Mouse (Mus musculus) forebrain, embryonic 12.5 days (tissue): ENCODE results near the gene Arhgap1. TPM values are rescaled to one million over a fixed set of nuclear protein-coding genes. Genes with fewer than 3 reads are reported as not detected.
A peak's percentile ranks its signal among the peaks of the same experiment; 100 is the strongest.
"Not testable (repeated sequence)": the region's sequence is repeated elsewhere in the genome, so short reads cannot be mapped to it uniquely, and the experiment has no call there.

Experiments used
- ATAC-seq: fragments of 200-750 bp; cut with Nextera tagmentation; 2 replicates; pipeline ENCODE4 v1.8.0; 2017; ENCODE audit warnings: moderate TSS enrichment; ENCODE audit not compliant: low FRiP score
- H3K27ac ChIP-seq: fragments of 300-500 bp; sonication (generic); 2 replicates; pipeline ENCODE4 v1.5.1; 2016; ENCODE audit warnings: mild to moderate bottlenecking
- H3K27me3 ChIP-seq: fragments of 300-500 bp; sonication (generic); 2 replicates; pipeline ENCODE4 v1.6.1; 2016; ENCODE audit warnings: mild to moderate bottlenecking
- H3K36me3 ChIP-seq: fragments of 300-500 bp; sonication (generic); replicated peaks from 2 replicates; pipeline ENCODE4 v1.6.1; 2016; ENCODE audit warnings: mild to moderate bottlenecking
- H3K4me1 ChIP-seq: fragments of 300-500 bp; sonication (generic); 2 replicates; pipeline ENCODE4 v1.6.1; 2016
- H3K4me2 ChIP-seq: fragments of 300-500 bp; sonication (generic); 2 replicates; pipeline ENCODE4 v1.6.1; 2016; ENCODE audit warnings: mild to moderate bottlenecking, moderate library complexity
- H3K4me3 ChIP-seq: fragments of 300-500 bp; sonication (generic); replicated peaks from 2 replicates; pipeline ENCODE4 v1.5.1; 2016; ENCODE audit warnings: mild to moderate bottlenecking
- H3K9ac ChIP-seq: fragments of 300-500 bp; sonication (generic); 2 replicates; pipeline ENCODE4 v1.6.1; 2016; ENCODE audit warnings: mild to moderate bottlenecking
- H3K9me3 ChIP-seq: fragments of 300-500 bp; sonication (generic); 2 replicates; pipeline ENCODE4 v1.6.1; 2016
- WGBS: fragments of 180-500 bp; shearing (Covaris S2); methylation state at CpG from one replicate; pipeline ENCODE4 v1.1.7; 2016; 5-methylcytosine and 5-hydroxymethylcytosine counted together
- polyA plus RNA-seq: library from polyadenylated mRNA; unstranded; fragments of >200 nt; fragmentation: Nextera tagmentation; extraction: Ambion mirVana; gene quantifications from 2 replicates; pipeline ENCODE4 v1.2.1, GENCODE M21; 2016

Gene Arhgap1
- polyA plus RNA-seq, result 71.0 and 76.1 TPM in 2 replicates

GRCm38 (mm10) chr2:91649553-91650359, at the start of gene Arhgap1, which contains the start of gene Zfp408:
Gene Arhgap1, plus strand, starts transcription at chr2:91649860.
Gene Zfp408, minus strand, starts transcription at chr2:91649791.
- Histone ChIP-seq H3K36me3 (peaks cover 44% of the 10 kb centered on the region), H3K4me1 (peaks cover 33% of the 10 kb centered on the region), H3K27ac (peak within 1 kb of the TSS; percentile 74), H3K4me3 (peak within 1 kb of the TSS; percentile 82), H3K9ac (peak within 1 kb of the TSS; percentile 95), H3K9me3 (no peaks in the 10 kb centered on the region), H3K4me2 (peak within 1 kb of the TSS; percentile 96), H3K27me3 (no peaks in the 10 kb centered on the region)
- WGBS, result under 1% methylated on average over 44 of the region's 44 CpGs
- peak; percentile 95 for ATAC-seq

- H3K9me3 ChIP-seq, result no peaks in the 10 kb centered on the region
- H3K4me3 ChIP-seq, result no peak overlapping the region
- ATAC-seq, result no peak
- no peaks in the 10 kb centered on the region for H3K4me1 ChIP-seq
- no peak overlapping the region for H3K27ac ChIP-seq
- no peak overlapping the region for H3K9ac ChIP-seq
- H3K4me2 ChIP-seq, result no peak overlapping the region
- no peaks in the 10 kb centered on the region for H3K27me3 ChIP-seq
- WGBS, result 96% methylated on average over 4 of the region's 4 CpGs
- peaks cover 83% of the 10 kb centered on the region for H3K36me3 ChIP-seq
These were observed 49.2 kb upstream of the Arhgap1 start for GRCm38 (mm10) chr2:91600475-91600874.

- Histone ChIP-seq H3K4me1 (no peaks in the 10 kb centered on the region), H3K27me3 (no peaks in the 10 kb centered on the region), H3K4me2 (no peak overlapping the region), H3K27ac (no peak overlapping the region), H3K9me3 (no peaks in the 10 kb centered on the region), H3K9ac (no peak overlapping the region), H3K4me3 (no peak overlapping the region), H3K36me3 (peaks cover 83% of the 10 kb centered on the region)
- 92% methylated on average over 4 of the region's 4 CpGs for WGBS
- no peak for ATAC-seq
These were observed 47.3 kb upstream of the Arhgap1 start for GRCm38 (mm10) chr2:91602389-91602788.

- H3K4me2 ChIP-seq, H3K27me3 ChIP-seq, H3K4me1 ChIP-seq, H3K9me3 ChIP-seq, H3K27ac ChIP-seq, H3K4me3 ChIP-seq, ATAC-seq, H3K9ac ChIP-seq: not testable (repeated sequence)
- H3K36me3 ChIP-seq, result peaks cover 73% of the 10 kb centered on the region
These were observed 40.3 kb upstream of the Arhgap1 start for GRCm38 (mm10) chr2:91609370-91609769.

GRCm38 (mm10) chr2:91622356-91622755, 27.3 kb upstream of the Arhgap1 start:
- no peak overlapping the region for H3K9ac ChIP-seq
- ATAC-seq, result no peak
- H3K4me1 ChIP-seq, result no peaks in the 10 kb centered on the region
- no peak overlapping the region for H3K4me3 ChIP-seq
- no peaks in the 10 kb centered on the region for H3K9me3 ChIP-seq
- H3K36me3 ChIP-seq, result peaks cover 59% of the 10 kb centered on the region
- H3K4me2 ChIP-seq, result no peak overlapping the region
- 98% methylated on average over 5 of the region's 5 CpGs for WGBS
- no peak overlapping the region for H3K27ac ChIP-seq
- H3K27me3 ChIP-seq, result no peaks in the 10 kb centered on the region

GRCm38 (mm10) chr2:91623366-91623765, 26.3 kb upstream of the Arhgap1 start:
- not testable (repeated sequence) for H3K4me3 ChIP-seq, H3K27ac ChIP-seq, H3K4me1 ChIP-seq, ATAC-seq, H3K9me3 ChIP-seq, H3K9ac ChIP-seq, H3K27me3 ChIP-seq, H3K4me2 ChIP-seq
- 93% methylated on average over 7 of the region's 7 CpGs for WGBS
- peaks cover 49% of the 10 kb centered on the region for H3K36me3 ChIP-seq

- Histone ChIP-seq H3K9me3 (no peaks in the 10 kb centered on the region), H3K36me3 (peaks cover 15% of the 10 kb centered on the region; the same call in 1 of the 2 replicates), H3K9ac (no peak overlapping the region), H3K4me1 (no peaks in the 10 kb centered on the region), H3K4me3 (no peak overlapping the region), H3K27me3 (no peaks in the 10 kb centered on the region), H3K4me2 (no peak overlapping the region), H3K27ac (no peak overlapping the region)
- WGBS, result 72% methylated on average over 5 of the region's 5 CpGs
- ATAC-seq, result no peak
These were observed 22.2 kb upstream of the Arhgap1 start for GRCm38 (mm10) chr2:91627486-91627885.

- Histone ChIP-seq H3K9me3 (no peaks in the 10 kb centered on the region), H3K27me3 (no peaks in the 10 kb centered on the region), H3K36me3 (peaks cover 9% of the 10 kb centered on the region; the same call in 1 of the 2 replicates), H3K4me2 (no peak overlapping the region), H3K27ac (no peak overlapping the region), H3K4me3 (no peak overlapping the region), H3K4me1 (no peaks in the 10 kb centered on the region), H3K9ac (no peak overlapping the region)
- no peak for ATAC-seq
- WGBS, result 92% methylated on average over 8 of the region's 8 CpGs
These were observed 21.5 kb upstream of the Arhgap1 start for GRCm38 (mm10) chr2:91628171-91628570.

GRCm38 (mm10) chr2:91629682-91630081, 20.0 kb upstream of the Arhgap1 start:
- no peak overlapping the region for H3K4me3 ChIP-seq
- no peaks in the 10 kb centered on the region for H3K4me1 ChIP-seq
- no peak overlapping the region for H3K27ac ChIP-seq
- no peaks in the 10 kb centered on the region for H3K36me3 ChIP-seq
- H3K9me3 ChIP-seq, result no peaks in the 10 kb centered on the region
- H3K9ac ChIP-seq, result no peak overlapping the region
- no peak for ATAC-seq
- H3K4me2 ChIP-seq, result no peak overlapping the region
- 87% methylated on average over 18 of the region's 18 CpGs for WGBS
- H3K27me3 ChIP-seq, result no peaks in the 10 kb centered on the region

- H3K4me2 ChIP-seq, result no peak overlapping the region
- H3K9ac ChIP-seq, result no peak overlapping the region
- H3K27me3 ChIP-seq, result no peaks in the 10 kb centered on the region
- no peak overlapping the region for H3K27ac ChIP-seq
- H3K36me3 ChIP-seq, result no peaks in the 10 kb centered on the region
- H3K4me3 ChIP-seq, result no peak overlapping the region
- H3K9me3 ChIP-seq, result no peaks in the 10 kb centered on the region
- 92% methylated on average over 12 of the region's 12 CpGs for WGBS
- H3K4me1 ChIP-seq, result no peaks in the 10 kb centered on the region
- no peak for ATAC-seq
These were observed 19.3 kb upstream of the Arhgap1 start for GRCm38 (mm10) chr2:91630384-91630783.

GRCm38 (mm10) chr2:91631826-91632225, 17.8 kb upstream of the Arhgap1 start:
- 87% methylated on average over 5 of the region's 5 CpGs for WGBS
- Histone ChIP-seq H3K9ac (no peak overlapping the region), H3K27ac (no peak overlapping the region), H3K27me3 (no peaks in the 10 kb centered on the region), H3K4me2 (no peak overlapping the region), H3K36me3 (no peaks in the 10 kb centered on the region), H3K4me1 (no peaks in the 10 kb centered on the region), H3K9me3 (no peaks in the 10 kb centered on the region), H3K4me3 (no peak overlapping the region)
- no peak for ATAC-seq

- 79% methylated on average over 5 of the region's 5 CpGs for WGBS
- Histone ChIP-seq H3K36me3 (no peaks in the 10 kb centered on the region), H3K9ac (no peak overlapping the region), H3K4me2 (no peak overlapping the region), H3K9me3 (no peaks in the 10 kb centered on the region), H3K27me3 (no peaks in the 10 kb centered on the region), H3K27ac (no peak overlapping the region), H3K4me3 (no peak overlapping the region), H3K4me1 (no peaks in the 10 kb centered on the region)
- no peak for ATAC-seq
These were observed 17.3 kb upstream of the Arhgap1 start for GRCm38 (mm10) chr2:91632316-91632715.
